Mouse (Mus musculus): ENCODE measurements around the gene Efcab6. TPM values are rescaled to one million over a fixed set of nuclear protein-coding genes. Genes with fewer than 3 reads are reported as not detected.

Gene Efcab6
- polyA plus RNA-seq, 1 experiment: not detected

DNA sequence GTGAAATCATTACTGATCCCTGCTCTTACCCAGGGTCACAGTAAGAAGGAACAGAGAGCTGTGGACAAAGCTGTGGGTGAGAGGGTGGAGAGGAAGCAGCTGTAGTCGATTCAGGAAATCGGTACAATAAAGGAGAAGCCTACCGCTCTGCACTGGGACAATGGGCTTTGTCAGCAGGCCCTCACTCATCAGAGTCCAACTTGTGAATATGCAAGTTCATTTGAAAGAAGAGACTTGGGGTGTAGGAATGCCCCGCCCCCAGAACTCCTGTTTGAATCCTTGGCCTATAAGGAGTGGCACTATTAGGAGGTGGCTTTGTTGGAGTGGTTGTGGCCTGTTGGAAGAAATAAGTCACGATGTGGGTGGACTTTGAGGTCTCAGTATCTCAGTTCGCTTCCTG lies 86.3 kb downstream of the Efcab6 start:
- Histone ChIP-seq H3K36me3 (ENCODE audit: control insufficient read depth, insufficient read depth, low read length) (no peaks in the 10 kb centered on the region), H3K4me1 (ENCODE audit: control insufficient read depth, insufficient read depth, insufficient read length, low read length) (no peaks in the 10 kb centered on the region), H3K27ac (ENCODE audit: insufficient read depth, low read depth, low read length) (no peak overlapping the region), H3K27me3 (ENCODE audit: control insufficient read depth, insufficient read depth, low read length) (no peaks in the 10 kb centered on the region), H3K4me3 (ENCODE audit: low read depth, low read length) (no peak overlapping the region)
- WGBS: 63% methylated on average over 6 of the region's 6 CpGs
- TF ChIP-seq POLR2A (IDR thresholded peaks at IDR 0.05; ENCODE audit: low read depth, low read length): no peak
- TF ChIP-seq CTCF (IDR thresholded peaks at IDR 0.05; ENCODE audit: extremely low read depth, insufficient read length, insufficient replicate concordance, low read depth, low read length): no peak

GRCm38 (mm10) chr15:83977108-83977507 lies 88.1 kb downstream of the Efcab6 start:
- no peak for TF ChIP-seq POLR2A (IDR thresholded peaks at IDR 0.05; ENCODE audit: low read depth, low read length)
- TF ChIP-seq CTCF (IDR thresholded peaks at IDR 0.05; ENCODE audit: extremely low read depth, insufficient read length, insufficient replicate concordance, low read depth, low read length): no peak
- 20% methylated on average over 5 of the region's 5 CpGs for WGBS
- no peaks in the 10 kb centered on the region for H3K36me3 ChIP-seq (ENCODE audit: control insufficient read depth, insufficient read depth, low read length)
- H3K4me3 ChIP-seq (ENCODE audit: low read depth, low read length): no peak overlapping the region
- H3K27ac ChIP-seq (ENCODE audit: insufficient read depth, low read depth, low read length): no peak overlapping the region
- no peaks in the 10 kb centered on the region for H3K27me3 ChIP-seq (ENCODE audit: control insufficient read depth, insufficient read depth, low read length)
- H3K4me1 ChIP-seq (ENCODE audit: control insufficient read depth, insufficient read depth, insufficient read length, low read length): no peaks in the 10 kb centered on the region

DNA sequence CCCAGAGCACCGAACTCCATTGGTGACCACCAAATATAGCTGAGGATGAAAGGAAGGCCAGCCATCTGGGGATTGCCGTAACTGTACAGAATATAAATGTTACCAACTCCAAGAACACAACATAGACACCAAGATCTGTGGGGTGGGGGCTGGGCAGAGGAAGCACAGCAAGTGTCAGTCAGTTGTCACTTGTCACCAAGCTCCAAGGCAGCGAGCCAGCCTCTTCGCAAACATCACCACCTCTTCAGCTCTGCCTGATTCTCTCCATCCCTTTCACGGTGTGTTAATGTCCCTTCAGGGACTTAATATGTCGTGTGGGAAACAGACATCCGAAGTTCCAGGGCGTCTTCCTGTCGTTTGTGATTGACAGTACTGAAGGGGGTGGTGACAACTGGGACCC lies 93.0 kb downstream of the Efcab6 start:
- Histone ChIP-seq H3K36me3 (ENCODE audit: control insufficient read depth, insufficient read depth, low read length) (no peaks in the 10 kb centered on the region), H3K4me3 (ENCODE audit: low read depth, low read length) (no peak overlapping the region), H3K27ac (ENCODE audit: insufficient read depth, low read depth, low read length) (no peak overlapping the region), H3K4me1 (ENCODE audit: control insufficient read depth, insufficient read depth, insufficient read length, low read length) (no peaks in the 10 kb centered on the region), H3K27me3 (ENCODE audit: control insufficient read depth, insufficient read depth, low read length) (no peaks in the 10 kb centered on the region)
- no peak for TF ChIP-seq POLR2A (IDR thresholded peaks at IDR 0.05; ENCODE audit: low read depth, low read length)
- TF ChIP-seq CTCF (IDR thresholded peaks at IDR 0.05; ENCODE audit: extremely low read depth, insufficient read length, insufficient replicate concordance, low read depth, low read length): no peak
- WGBS: 69% methylated on average over 9 of the region's 9 CpGs

- no peaks in the 10 kb centered on the region for H3K27me3 ChIP-seq (ENCODE audit: control insufficient read depth, insufficient read depth, low read length)
- no peak overlapping the region for H3K27ac ChIP-seq (ENCODE audit: insufficient read depth, low read depth, low read length)
- TF ChIP-seq CTCF (IDR thresholded peaks at IDR 0.05; ENCODE audit: extremely low read depth, insufficient read length, insufficient replicate concordance, low read depth, low read length) (no peak), POLR2A (IDR thresholded peaks at IDR 0.05; ENCODE audit: low read depth, low read length) (no peak)
- H3K4me1 ChIP-seq (ENCODE audit: control insufficient read depth, insufficient read depth, insufficient read length, low read length): no peaks in the 10 kb centered on the region
- no peak overlapping the region for H3K4me3 ChIP-seq (ENCODE audit: low read depth, low read length)
- H3K36me3 ChIP-seq (ENCODE audit: control insufficient read depth, insufficient read depth, low read length): no peaks in the 10 kb centered on the region
- WGBS: 80% methylated on average over 12 of the region's 12 CpGs
Measured at GRCm38 (mm10) chr15:83967802-83968201, 97.4 kb downstream of the Efcab6 start.

GRCm38 (mm10) chr15:83965126-83965525 lies 100.1 kb downstream of the Efcab6 start:
- 51% methylated on average over 8 of the region's 8 CpGs for WGBS
- H3K27me3 ChIP-seq (ENCODE audit: control insufficient read depth, insufficient read depth, low read length): no peaks in the 10 kb centered on the region

GRCm38 (mm10) chr15:83958376-83958775 lies 106.8 kb downstream of the Efcab6 start:
- Histone ChIP-seq H3K36me3 (ENCODE audit: control insufficient read depth, insufficient read depth, low read length) (no peaks in the 10 kb centered on the region), H3K27me3 (ENCODE audit: control insufficient read depth, insufficient read depth, low read length) (no peaks in the 10 kb centered on the region), H3K4me3 (ENCODE audit: low read depth, low read length) (no peak overlapping the region), H3K4me1 (ENCODE audit: control insufficient read depth, insufficient read depth, insufficient read length, low read length) (no peaks in the 10 kb centered on the region), H3K27ac (ENCODE audit: insufficient read depth, low read depth, low read length) (no peak overlapping the region)
- WGBS: 63% methylated on average over 3 of the region's 3 CpGs
- TF ChIP-seq POLR2A (IDR thresholded peaks at IDR 0.05; ENCODE audit: low read depth, low read length) (no peak), CTCF (IDR thresholded peaks at IDR 0.05; ENCODE audit: extremely low read depth, insufficient read length, insufficient replicate concordance, low read depth, low read length) (no peak)

More at GRCm38 (mm10) chr15:83965126-83965525, 100.1 kb downstream of the Efcab6 start:
- no peaks in the 10 kb centered on the region for H3K36me3 ChIP-seq (ENCODE audit: control insufficient read depth, insufficient read depth, low read length)
- H3K4me3 ChIP-seq (ENCODE audit: low read depth, low read length): no peak overlapping the region
- no peaks in the 10 kb centered on the region for H3K4me1 ChIP-seq (ENCODE audit: control insufficient read depth, insufficient read depth, insufficient read length, low read length)
- H3K27ac ChIP-seq (ENCODE audit: insufficient read depth, low read depth, low read length): no peak overlapping the region
- TF ChIP-seq POLR2A (IDR thresholded peaks at IDR 0.05; ENCODE audit: low read depth, low read length): no peak
- TF ChIP-seq CTCF (IDR thresholded peaks at IDR 0.05; ENCODE audit: extremely low read depth, insufficient read length, insufficient replicate concordance, low read depth, low read length): no peak

DNA sequence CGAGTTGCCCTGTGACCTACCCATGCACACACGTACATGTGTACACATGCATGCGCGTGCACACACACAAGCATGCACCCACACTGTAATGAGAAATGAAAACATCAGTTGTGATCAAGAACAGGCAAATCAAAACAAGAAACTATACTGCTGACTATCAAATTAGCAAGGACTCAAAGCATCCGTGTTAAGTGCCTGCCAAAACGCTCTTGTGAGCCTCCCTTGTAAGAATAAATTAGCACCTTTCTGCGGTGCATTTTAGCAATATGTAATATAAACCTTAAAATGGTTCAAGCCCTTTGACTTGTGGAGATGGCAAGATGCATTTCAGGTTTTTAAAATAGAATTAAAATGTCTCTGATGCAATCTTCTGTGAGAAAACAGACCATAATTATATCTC lies 108.2 kb downstream of the Efcab6 start:
- no peak for TF ChIP-seq POLR2A (IDR thresholded peaks at IDR 0.05; ENCODE audit: low read depth, low read length)
- TF ChIP-seq CTCF (IDR thresholded peaks at IDR 0.05; ENCODE audit: extremely low read depth, insufficient read length, insufficient replicate concordance, low read depth, low read length): no peak
- no peaks in the 10 kb centered on the region for H3K27me3 ChIP-seq (ENCODE audit: control insufficient read depth, insufficient read depth, low read length)
- WGBS: 89% methylated on average over 7 of the region's 7 CpGs

More for the DNA sequence above, 108.2 kb downstream of the Efcab6 start:
- H3K4me3 ChIP-seq (ENCODE audit: low read depth, low read length): no peak overlapping the region
- no peak overlapping the region for H3K27ac ChIP-seq (ENCODE audit: insufficient read depth, low read depth, low read length)
- H3K36me3 ChIP-seq (ENCODE audit: control insufficient read depth, insufficient read depth, low read length): no peaks in the 10 kb centered on the region
- no peaks in the 10 kb centered on the region for H3K4me1 ChIP-seq (ENCODE audit: control insufficient read depth, insufficient read depth, insufficient read length, low read length)
